Mouse (Mus musculus) C2C12 (cell line): ENCODE data around the gene Itpr1. TPM values are rescaled to one million over a fixed set of nuclear protein-coding genes. Genes with fewer than 3 reads are reported as not detected.
A peak's percentile ranks its signal among the peaks of the same experiment; 100 is the strongest.

Source experiments
- H3K27me3 ChIP-seq: one replicate; pipeline ENCODE4 v1.6.1; 2011; ENCODE audit not compliant: control insufficient read depth, insufficient read depth, insufficient read length
- H3K36me3 ChIP-seq: one replicate; pipeline ENCODE4 v1.6.1; 2011; ENCODE audit not compliant: control insufficient read depth, insufficient read depth
- H3K4me3 ChIP-seq: one replicate; pipeline ENCODE4 v1.5.1; 2011; ENCODE audit warnings: mild to moderate bottlenecking, control low read depth; ENCODE audit not compliant: poor library complexity, insufficient read depth, severe bottlenecking
- H3K79me2 ChIP-seq: one replicate; pipeline ENCODE4 v1.6.1; 2011; ENCODE audit not compliant: control insufficient read depth, insufficient read depth
- H3K79me3 ChIP-seq: one replicate; pipeline ENCODE4 v1.6.1; 2011; ENCODE audit warnings: low read depth, control low read depth
- H3ac ChIP-seq: one replicate; pipeline ENCODE3; 2011; ENCODE audit warnings: low read depth; ENCODE audit not compliant: control insufficient read depth, insufficient read length
- CEBPB ChIP-seq: IDR thresholded peaks from one replicate; pipeline ENCODE4 v1.6.1; 2011; ENCODE audit warnings: low read depth, mild to moderate bottlenecking, control low read depth, moderate library complexity
- CTCF ChIP-seq: IDR thresholded peaks from one replicate; pipeline ENCODE4 v1.5.1; 2011; ENCODE audit not compliant: control insufficient read depth, insufficient read depth, insufficient read length
- FOSL1 ChIP-seq: IDR thresholded peaks from one replicate; pipeline ENCODE4 v1.8.0; 2011; ENCODE audit warnings: mild to moderate bottlenecking, low read length; ENCODE audit not compliant: poor library complexity, insufficient read depth, severe bottlenecking
- MAX ChIP-seq: IDR thresholded peaks from one replicate; pipeline ENCODE4 v1.6.1; 2011; ENCODE audit warnings: mild to moderate bottlenecking, control low read depth
- MYOD1 ChIP-seq: IDR thresholded peaks from one replicate; pipeline ENCODE4 v1.6.1; 2011; ENCODE audit warnings: low read depth; ENCODE audit not compliant: control insufficient read depth, insufficient read length
- MYOG ChIP-seq: IDR thresholded peaks from one replicate; pipeline ENCODE4 v1.6.1; 2011; ENCODE audit not compliant: control insufficient read depth, insufficient read length; ENCODE audit errors: extremely low read depth
- USF1 ChIP-seq: IDR thresholded peaks from one replicate; pipeline ENCODE4 v1.6.1; 2011; ENCODE audit warnings: low read depth, mild to moderate bottlenecking, control low read depth, moderate library complexity
- polyA plus RNA-seq: library from polyadenylated mRNA; unstranded; fragments of >200 nt; fragmentation: generic; extraction: Trizol; gene quantifications from one replicate; pipeline ENCODE4 v1.2.1, GENCODE M21; 2012; ENCODE audit warnings: missing spikeins

Itpr1 gene
- polyA plus RNA-seq, 1 experiment: 4.9 TPM

DNA sequence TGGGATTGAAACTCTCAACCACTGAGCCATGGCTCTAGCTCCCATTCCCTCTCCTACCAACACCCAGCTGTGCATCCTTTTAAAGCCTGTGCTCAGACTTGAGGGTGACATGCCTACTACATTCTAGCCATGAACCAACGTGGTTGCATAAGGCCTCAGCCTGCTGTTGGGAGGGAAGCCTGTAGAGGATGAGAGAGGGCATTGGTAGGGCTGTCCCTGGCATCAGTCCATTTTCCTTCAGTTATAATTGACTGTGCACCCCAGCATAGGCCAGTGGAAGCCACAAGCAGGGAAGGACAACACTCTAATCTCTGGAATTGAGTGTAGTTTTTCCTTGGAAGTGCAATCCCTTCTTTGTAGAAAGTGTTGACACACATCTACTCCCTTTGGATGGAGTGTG, 233.9 kb downstream of the Itpr1 start:
- H3K36me3 ChIP-seq: no peaks in the 10 kb centered on the region
- H3ac ChIP-seq: no peak overlapping the region
- no peaks in the 10 kb centered on the region for H3K79me3 ChIP-seq
- H3K79me2 ChIP-seq: no peaks in the 10 kb centered on the region
- no peaks in the 10 kb centered on the region for H3K27me3 ChIP-seq
- H3K4me3 ChIP-seq: no peak overlapping the region
- TF ChIP-seq USF1 (no peak), FOSL1 (no peak), CTCF (no peak), CEBPB (no peak), MYOG (no peak), MYOD1 (no peak), MAX (no peak)

DNA sequence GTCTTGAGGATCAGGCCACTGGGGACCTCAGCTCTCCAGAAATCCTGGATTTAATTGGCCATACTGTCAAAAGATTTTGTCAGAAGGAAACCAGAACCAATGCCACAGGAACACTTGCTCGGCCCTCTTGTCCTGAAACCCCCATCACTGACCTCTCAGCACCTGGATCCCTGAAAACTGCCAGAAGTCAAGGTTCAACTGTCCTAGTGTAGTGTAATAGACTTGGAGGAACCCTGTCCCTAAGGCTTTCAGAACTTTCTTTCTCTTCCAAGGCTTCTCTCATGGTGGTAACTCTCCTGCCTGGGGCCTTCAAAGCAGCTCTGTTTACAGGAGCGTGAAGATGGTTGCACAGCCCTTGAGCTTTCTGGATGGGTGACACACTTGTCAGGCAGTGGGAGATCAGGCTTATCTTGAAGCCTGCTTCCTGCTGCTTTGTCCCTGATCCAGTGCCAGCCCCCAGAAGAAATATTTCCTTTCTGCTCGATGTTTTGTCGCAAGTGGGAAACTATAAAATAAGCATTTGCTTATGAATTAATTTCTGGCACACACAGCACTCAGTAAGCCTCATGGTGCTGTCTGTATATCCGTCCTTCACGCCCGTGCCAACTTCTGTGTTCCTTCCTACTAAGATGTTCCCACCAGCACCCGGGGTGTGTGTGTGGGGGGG, 234.4 kb downstream of the Itpr1 start:
- Histone ChIP-seq H3K4me3 (no peak overlapping the region), H3K27me3 (no peaks in the 10 kb centered on the region), H3K36me3 (no peaks in the 10 kb centered on the region), H3K79me2 (no peaks in the 10 kb centered on the region), H3K79me3 (no peaks in the 10 kb centered on the region), H3ac (no peak overlapping the region)
- TF ChIP-seq MYOD1 (no peak), CTCF (no peak), MAX (no peak), CEBPB (no peak), USF1 (no peak), MYOG (no peak)

DNA sequence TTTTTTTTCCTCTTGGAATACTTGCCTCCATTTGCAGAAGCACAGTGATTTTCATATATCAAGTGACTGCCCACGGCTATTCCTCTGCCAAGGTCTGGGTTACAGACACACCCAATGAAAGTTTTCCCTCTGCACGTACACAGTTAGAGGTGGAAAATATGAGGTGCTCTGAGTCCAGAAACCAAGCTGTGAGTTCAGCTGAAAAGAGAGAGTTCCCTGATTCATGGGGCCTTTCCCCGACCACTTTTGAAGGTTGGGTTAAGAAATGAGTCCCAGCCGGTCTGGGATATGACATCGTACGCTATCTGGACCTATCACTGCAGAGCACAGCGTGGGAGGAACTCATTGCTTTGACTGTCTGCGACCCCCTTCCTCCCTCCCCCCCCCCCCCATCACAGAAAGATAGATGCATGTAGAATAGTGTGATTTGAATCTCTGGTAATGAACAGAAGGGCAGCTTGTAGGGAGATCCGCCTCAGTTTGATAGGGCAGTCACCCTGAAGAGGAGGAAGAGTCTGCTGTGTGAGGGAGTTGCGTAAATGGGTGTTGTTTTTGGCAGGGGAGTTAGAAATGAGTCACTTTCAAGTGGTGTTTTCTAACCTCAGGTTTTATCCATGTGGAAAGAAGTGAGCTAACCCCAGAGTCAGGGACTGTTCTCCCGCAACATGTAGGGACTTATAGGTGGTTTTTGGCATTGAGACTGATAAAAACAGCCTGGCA, 235.3 kb downstream of the Itpr1 start:
- Histone ChIP-seq H3ac (no peak overlapping the region), H3K79me3 (no peaks in the 10 kb centered on the region), H3K27me3 (no peaks in the 10 kb centered on the region), H3K79me2 (no peaks in the 10 kb centered on the region), H3K4me3 (no peak overlapping the region), H3K36me3 (no peaks in the 10 kb centered on the region)
- TF ChIP-seq FOSL1 (peak; percentile 58), CEBPB (peak; percentile 98), MAX (peak; percentile 42), MYOD1 (no peak)

DNA sequence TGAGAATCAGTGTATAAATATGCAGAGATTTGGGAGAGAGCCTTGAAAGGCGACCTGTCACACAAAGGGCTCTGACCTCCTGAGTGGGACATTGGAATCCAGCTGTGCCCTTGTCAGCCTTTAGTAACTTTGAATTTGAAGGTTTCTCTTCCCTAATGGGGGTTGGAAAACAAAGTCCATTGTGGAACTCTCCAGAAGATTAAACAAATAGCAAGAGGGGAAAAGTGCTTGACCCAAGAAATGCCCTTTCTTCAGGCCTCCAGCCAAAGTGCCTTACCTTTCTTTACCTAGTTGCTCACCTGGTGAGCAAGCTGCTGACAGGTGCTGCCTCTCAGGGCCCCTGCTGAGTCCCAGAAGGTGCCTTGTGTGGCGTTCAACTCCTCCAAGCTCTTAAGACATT, 236.0 kb downstream of the Itpr1 start:
- TF ChIP-seq FOSL1: no peak
- TF ChIP-seq CTCF: no peak
- TF ChIP-seq CEBPB: no peak
- TF ChIP-seq USF1: no peak
- no peak for TF ChIP-seq MYOD1
- no peak for TF ChIP-seq MAX
- no peak for TF ChIP-seq MYOG
- no peaks in the 10 kb centered on the region for H3K79me2 ChIP-seq
- no peaks in the 10 kb centered on the region for H3K27me3 ChIP-seq
- no peaks in the 10 kb centered on the region for H3K36me3 ChIP-seq
- no peaks in the 10 kb centered on the region for H3K79me3 ChIP-seq
- no peak overlapping the region for H3K4me3 ChIP-seq
- H3ac ChIP-seq: no peak overlapping the region

DNA sequence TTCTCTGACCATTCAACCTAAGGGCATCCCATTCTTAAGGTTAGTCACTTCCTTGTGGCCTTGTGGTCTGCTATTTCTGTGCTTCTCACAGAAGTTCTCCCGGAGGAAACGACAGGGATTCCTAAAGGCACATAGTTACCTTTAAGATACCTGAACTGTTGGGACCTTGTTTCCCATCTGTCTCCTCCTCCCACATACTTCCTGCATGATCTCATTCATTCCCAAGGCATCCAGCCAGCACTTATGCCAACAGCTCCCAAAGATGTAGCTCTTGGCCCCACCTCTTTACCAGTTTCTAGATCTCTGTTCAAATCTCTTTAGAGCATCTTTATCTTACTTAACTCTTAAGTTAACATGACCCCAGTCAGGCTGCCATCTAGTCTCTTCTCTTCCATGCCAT, 238.6 kb downstream of the Itpr1 start:
- TF ChIP-seq CTCF: no peak
- no peak for TF ChIP-seq USF1
- TF ChIP-seq MYOG: no peak
- TF ChIP-seq MAX: no peak
- no peak for TF ChIP-seq MYOD1
- Histone ChIP-seq H3K36me3 (no peaks in the 10 kb centered on the region), H3ac (no peak overlapping the region)

DNA sequence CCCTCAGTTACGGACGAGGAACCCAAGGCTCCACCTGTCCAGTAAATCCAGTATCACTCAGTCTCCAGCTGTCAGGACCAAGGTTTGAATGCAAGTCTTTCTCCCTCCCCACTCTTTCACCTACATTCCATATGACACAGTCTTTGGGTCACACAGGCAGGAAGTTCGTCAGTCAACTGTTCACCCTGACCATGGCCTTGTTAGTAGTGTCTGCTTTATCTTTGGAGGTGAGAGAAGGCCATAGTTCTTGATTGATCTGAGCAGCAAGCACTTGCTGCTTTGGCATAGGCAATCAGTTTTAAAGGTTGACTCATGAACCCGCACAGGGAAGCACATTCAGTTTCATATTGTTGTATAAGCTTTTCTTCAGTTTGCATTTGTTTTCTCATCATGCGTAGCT, 240.7 kb downstream of the Itpr1 start:
- no peak for TF ChIP-seq CEBPB
- no peak for TF ChIP-seq MAX
- no peak for TF ChIP-seq MYOG
- TF ChIP-seq CTCF: no peak
- no peak for TF ChIP-seq USF1
- no peak for TF ChIP-seq MYOD1
- no peak for TF ChIP-seq FOSL1
- Histone ChIP-seq H3K27me3 (no peaks in the 10 kb centered on the region), H3K79me2 (no peaks in the 10 kb centered on the region), H3K4me3 (no peak overlapping the region), H3K79me3 (no peaks in the 10 kb centered on the region), H3K36me3 (no peaks in the 10 kb centered on the region), H3ac (no peak overlapping the region)

More for the DNA sequence above, 238.6 kb downstream of the Itpr1 start:
- no peaks in the 10 kb centered on the region for H3K27me3 ChIP-seq
- no peaks in the 10 kb centered on the region for H3K79me2 ChIP-seq
- no peaks in the 10 kb centered on the region for H3K79me3 ChIP-seq
- no peak overlapping the region for H3K4me3 ChIP-seq
